Mouse (Mus musculus) liver, adult 2 months (tissue): Measurements from ENCODE around the gene Arhgap22.

Experiments
- CTCF ChIP-seq: fragments of 200-500 bp; IDR thresholded peaks from 2 replicates; pipeline ENCODE4 v1.5.1; 2011; ENCODE audit warnings: low read depth, low read length, control low read depth
- POLR2A ChIP-seq: fragments of 200-500 bp; IDR thresholded peaks from 2 replicates; pipeline ENCODE4 v1.6.1; 2011; ENCODE audit warnings: low read length, control low read depth; ENCODE audit not compliant: insufficient read depth; ENCODE audit errors: extremely low read depth

DNA sequence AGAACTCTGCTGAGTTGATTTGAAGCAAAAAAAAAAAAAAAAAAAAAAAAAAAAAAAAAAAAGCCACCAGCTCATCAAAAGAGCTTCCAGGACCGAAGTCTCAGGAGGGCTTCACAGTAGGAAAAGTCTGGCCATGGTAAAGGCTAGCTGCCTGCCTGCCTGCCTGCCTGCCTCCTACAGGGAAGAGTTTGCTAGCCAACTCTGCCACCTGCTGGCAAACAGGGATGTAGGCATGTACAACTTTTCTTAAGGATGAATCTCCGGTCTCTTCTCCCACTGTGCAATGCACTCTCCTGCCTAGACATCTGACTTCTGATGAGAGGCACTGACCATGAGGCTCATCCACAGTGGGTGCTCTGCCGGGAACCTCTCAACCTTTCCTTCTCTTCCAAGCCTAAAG, 157.4 kb downstream of the Arhgap22 start:
- TF ChIP-seq CTCF (peak; percentile 83), POLR2A (no peak)
